ENCODE assay signal across 18 mouse cellular contexts in the genomic region with DNA sequence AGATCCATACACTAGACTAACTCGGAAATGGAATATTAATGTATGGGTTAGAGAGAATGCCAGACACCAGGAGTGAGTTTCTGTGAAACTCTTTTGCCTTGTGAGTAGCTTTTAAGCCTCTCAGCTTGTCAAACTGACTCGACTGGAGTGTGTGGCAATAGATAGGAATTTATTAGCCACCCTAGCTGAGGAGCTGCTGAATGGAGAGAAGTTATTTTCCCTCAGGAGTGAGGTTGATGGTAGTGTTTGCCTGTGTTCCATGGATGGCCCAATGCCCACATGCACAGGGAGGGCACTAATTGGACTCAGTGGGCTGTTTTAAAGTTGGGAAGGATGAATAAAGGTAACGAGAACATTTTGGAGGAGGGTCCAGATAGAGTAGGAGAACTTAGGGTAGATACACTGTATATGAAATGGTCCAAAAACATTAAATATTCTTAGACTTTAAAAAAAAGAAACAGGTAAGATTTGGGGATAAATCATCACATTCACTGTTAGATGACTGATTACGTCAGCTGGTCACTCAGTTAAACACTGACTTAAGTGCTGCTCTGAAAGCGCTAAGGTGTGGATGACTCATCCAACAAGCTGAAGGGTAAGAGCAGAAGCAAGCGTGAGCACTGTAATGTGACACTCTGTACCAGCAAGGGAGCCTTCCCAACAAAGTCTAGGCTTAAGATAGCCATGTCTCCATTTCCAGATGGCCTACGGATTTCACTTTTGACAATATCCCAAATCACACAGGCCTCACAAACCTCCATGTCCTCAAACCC.
A peak's percentile ranks its signal among the peaks of the same experiment; 100 is the strongest.
DNase-seq lines count a peak whose midpoint lies in the region; ATAC-seq and TF ChIP-seq lines count a peak whose summit lies in the region.
"Had no signal": no experiment of that assay in that cellular context is flagged by ENCODE, and none has a peak within 500 bp of the region (broad histone marks: within the 10 kb centered on the region; RNA-seq: fewer than 3 reads in every experiment).

No protein-coding gene starts in this region.

- H3K4me2 ChIP-seq in lung, embryonic 15.5 days = no peak overlapping the region
- H3K4me2 ChIP-seq: embryonic facial prominence, embryonic 12.5 days; forebrain, embryonic 13.5 days; heart, embryonic 11.5 days; limb, embryonic 13.5 days; midbrain, embryonic 15.5 days; neural tube, embryonic 13.5 days had no signal

- peaks cover 3% of the 10 kb centered on the region; the same call in 1 of the 2 replicates for H3K4me1 ChIP-seq in lung, embryonic 15.5 days
- peaks cover 61% of the 10 kb centered on the region for H3K4me1 ChIP-seq in G1E (ENCODE audit: insufficient read depth, low read depth, low read length)
- H3K4me1 ChIP-seq: embryonic facial prominence, embryonic 12.5 days; midbrain, embryonic 15.5 days had no signal

- 60% methylated on average over 7 of the region's 7 CpGs for WGBS in lung, embryonic 15.5 days

- no peak overlapping the region for H3K9ac ChIP-seq in lung, embryonic 15.5 days
- H3K9ac ChIP-seq: embryonic facial prominence, embryonic 12.5 days; forebrain, embryonic 13.5 days; limb, embryonic 13.5 days; midbrain, embryonic 15.5 days; neural tube, embryonic 13.5 days had no signal

- no peaks in the 10 kb centered on the region for H3K27me3 ChIP-seq in lung, embryonic 15.5 days
- no peaks in the 10 kb centered on the region for H3K27me3 ChIP-seq in G1E (ENCODE audit: insufficient read depth, low read length)
- H3K27me3 ChIP-seq: embryonic facial prominence, embryonic 12.5 days; forebrain, embryonic 13.5 days; limb, embryonic 13.5 days; midbrain, embryonic 15.5 days; neural tube, embryonic 13.5 days had no signal

- no peaks in the 10 kb centered on the region for H3K36me3 ChIP-seq in lung, embryonic 15.5 days
- H3K36me3 ChIP-seq in G1E (replicated peaks) = peaks cover 44% of the 10 kb centered on the region
- H3K36me3 ChIP-seq: embryonic facial prominence, embryonic 12.5 days; limb, embryonic 13.5 days; midbrain, embryonic 15.5 days; neural tube, embryonic 13.5 days had no signal

- H3K4me3 ChIP-seq in lung, embryonic 15.5 days = no peak overlapping the region
- no peak overlapping the region for H3K4me3 ChIP-seq in G1E (ENCODE audit: low read depth, low read length)
- H3K4me3 ChIP-seq: embryonic facial prominence, embryonic 12.5 days; forebrain, embryonic 13.5 days; limb, embryonic 13.5 days; midbrain, embryonic 15.5 days; neural tube, embryonic 13.5 days had no signal

- no peak for TF ChIP-seq CTCF in G1E (IDR thresholded peaks at IDR 0.05; ENCODE audit: low read depth, low read length)

- no peak for DNase-seq in lung, postnatal 10 days
- no peak for DNase-seq in G1E (ENCODE audit: low spot score)
- DNase-seq in brain, adult 2 months (ENCODE audit: low read depth, low spot score) = peak; percentile 57
- DNase-seq in adrenal gland, adult 8-10 months = no peak
- no peak for DNase-seq in right cerebral cortex, postnatal 14 days
- no peak for DNase-seq in testis, postnatal 14 days (ENCODE audit: low spot score)
- DNase-seq: adrenal gland, postnatal 25 days; cerebellum, postnatal 14 days; kidney, postnatal 36 days had no signal

- ATAC-seq in lung, embryonic 15.5 days (ENCODE audit: borderline replicate concordance, extremely low read depth, low FRiP score, low TSS enrichment) = 0 out of 2 replicates have a peak, but pooled peaks have one; percentile 42
- ATAC-seq in G1E (ENCODE audit: extremely low read depth, insufficient number of reproducible peaks, low FRiP score, poor library complexity, severe bottlenecking) = peak; percentile 74
- peak; percentile 47; the same call in 1 of the 2 replicates for ATAC-seq in megakaryocyte progenitor cell, adult 5-6 weeks (replicated peaks; ENCODE audit: poor library complexity)
- ATAC-seq: forebrain, embryonic 13.5 days; inflammation-experienced regulatory T-cells, adult 6 months; midbrain, embryonic 15.5 days had no signal

- no peaks in the 10 kb centered on the region for H3K9me3 ChIP-seq in lung, embryonic 15.5 days
- H3K9me3 ChIP-seq in G1E (replicated peaks) = no peaks in the 10 kb centered on the region
- H3K9me3 ChIP-seq: embryonic facial prominence, embryonic 12.5 days; forebrain, embryonic 13.5 days; limb, embryonic 13.5 days; midbrain, embryonic 15.5 days; neural tube, embryonic 13.5 days had no signal

- H3K27ac ChIP-seq in lung, embryonic 15.5 days = no peak overlapping the region
- H3K27ac ChIP-seq: embryonic facial prominence, embryonic 12.5 days; forebrain, embryonic 13.5 days; limb, embryonic 13.5 days; midbrain, embryonic 15.5 days; neural tube, embryonic 13.5 days had no signal
